Mouse (Mus musculus) kidney, embryonic 16.5 days (tissue): Measurements from ENCODE around the gene Dlx4. TPM values are rescaled to one million over a fixed set of nuclear protein-coding genes. Genes with fewer than 3 reads are reported as not detected.
A peak's percentile ranks its signal among the peaks of the same experiment; 100 is the strongest.

Experiments
- ATAC-seq: fragments of 200-750 bp; cut with Nextera tagmentation; 2 replicates; pipeline ENCODE4 v1.8.0; 2017; ENCODE audit warnings: moderate TSS enrichment; ENCODE audit not compliant: low FRiP score, low TSS enrichment
- H3K27ac ChIP-seq: fragments of 300-500 bp; sonication (generic); 2 replicates; pipeline ENCODE4 v1.5.1; 2014; ENCODE audit warnings: low read length
- H3K27me3 ChIP-seq: fragments of 300-500 bp; sonication (generic); 2 replicates; pipeline ENCODE4 v1.6.1; 2014; ENCODE audit warnings: low read length, control low read depth, mixed read lengths; ENCODE audit not compliant: insufficient read depth
- H3K36me3 ChIP-seq: fragments of 300-500 bp; sonication (generic); 2 replicates; pipeline ENCODE4 v1.6.1; 2014; ENCODE audit warnings: low read length, control low read depth, mixed read lengths; ENCODE audit not compliant: insufficient read depth
- H3K4me1 ChIP-seq: fragments of 300-500 bp; sonication (generic); 2 replicates; pipeline ENCODE4 v1.6.1; 2014; ENCODE audit warnings: low read length, control low read depth, mixed read lengths; ENCODE audit not compliant: insufficient read depth
- H3K4me2 ChIP-seq: fragments of 300-500 bp; sonication (generic); replicated peaks from 2 replicates; pipeline ENCODE4 v1.6.1; 2014; ENCODE audit warnings: low read depth, low read length
- H3K4me3 ChIP-seq: fragments of 300-500 bp; sonication (generic); 2 replicates; pipeline ENCODE4 v1.5.1; 2014; ENCODE audit warnings: mild to moderate bottlenecking, low read length
- H3K9ac ChIP-seq: fragments of 300-500 bp; sonication (generic); replicated peaks from 2 replicates; pipeline ENCODE4 v1.6.1; 2014; ENCODE audit warnings: low read length
- H3K9me3 ChIP-seq: fragments of 300-500 bp; sonication (generic); 2 replicates; pipeline ENCODE4 v1.6.1; 2016; ENCODE audit warnings: low read length, control low read depth
- WGBS: fragments of 180-500 bp; shearing (Covaris S2); extraction: QIAGEN DNeasy Blood & Tissue Kit; methylation state at CpG from one replicate; pipeline ENCODE4 v1.1.7; 2014; 5-methylcytosine and 5-hydroxymethylcytosine counted together
- polyA plus RNA-seq: library from polyadenylated mRNA; unstranded; fragments of >200 nt; fragmentation: Nextera tagmentation; extraction: Ambion mirVana; gene quantifications from 2 replicates; pipeline ENCODE4 v1.2.1, GENCODE M21; 2015

Dlx4 gene
- polyA plus RNA-seq, 1 experiment from 2014 or later, result not detected

- Histone ChIP-seq H3K9ac (no peak overlapping the region), H3K27ac (no peak overlapping the region), H3K4me1 (peaks cover 27% of the 10 kb centered on the region), H3K4me3 (no peak overlapping the region), H3K9me3 (no peaks in the 10 kb centered on the region), H3K27me3 (no peaks in the 10 kb centered on the region), H3K36me3 (no peaks in the 10 kb centered on the region), H3K4me2 (no peak overlapping the region)
- ATAC-seq, result no peak
- WGBS, result 71% methylated on average over 2 of the region's 2 CpGs
Measured at GRCm38 (mm10) chr11:95109000-95109399, 37.1 kb downstream of the Dlx4 start.

GRCm38 (mm10) chr11:95106440-95107236 is 39.4 kb downstream of the Dlx4 start:
- H3K36me3 ChIP-seq, result no peaks in the 10 kb centered on the region
- peaks cover 33% of the 10 kb centered on the region for H3K4me1 ChIP-seq
- H3K9me3 ChIP-seq, result peaks cover 6% of the 10 kb centered on the region; the same call in 1 of the 2 replicates
- peak; percentile 25; the same call in 1 of the 2 replicates for ATAC-seq
- H3K4me3 ChIP-seq, result no peak overlapping the region
- H3K27me3 ChIP-seq, result no peaks in the 10 kb centered on the region
- H3K9ac ChIP-seq, result no peak overlapping the region
- 40% methylated on average over 23 of the region's 23 CpGs for WGBS
- no peak overlapping the region for H3K4me2 ChIP-seq
- H3K27ac ChIP-seq, result peak overlapping the region; percentile 17; the same call in 1 of the 2 replicates

DNA sequence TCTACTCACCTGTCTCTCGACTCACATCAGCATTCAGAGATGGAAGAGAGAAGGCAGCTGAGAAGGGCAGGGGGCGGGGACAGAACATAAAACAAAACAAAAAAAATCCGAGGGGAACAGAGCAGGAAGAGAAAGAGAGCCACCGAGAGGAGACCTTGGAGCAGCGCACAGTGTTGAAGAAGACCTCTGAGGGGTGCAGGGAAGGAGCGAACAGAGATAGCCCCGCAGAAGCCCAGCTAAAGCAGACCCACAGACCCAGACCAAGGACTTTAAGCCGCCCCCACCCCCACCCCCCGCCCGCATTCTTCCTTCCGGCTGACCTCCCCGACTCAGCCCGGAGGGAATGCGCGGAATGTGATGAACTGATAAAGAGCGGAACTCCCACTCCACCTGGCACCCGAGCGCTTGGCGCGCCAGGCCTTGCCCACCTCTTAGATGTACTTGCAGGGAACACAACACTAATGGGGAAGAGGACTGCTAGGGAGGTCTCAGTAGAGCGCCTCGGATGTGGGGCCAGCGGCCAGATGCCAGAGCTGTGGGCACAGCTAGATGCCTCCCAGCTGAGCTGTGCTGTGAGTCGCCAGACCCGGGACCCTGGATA is 40.7 kb downstream of the Dlx4 start:
- Histone ChIP-seq H3K9me3 (peaks cover 6% of the 10 kb centered on the region; the same call in 1 of the 2 replicates), H3K27me3 (no peaks in the 10 kb centered on the region), H3K9ac (peak overlapping the region; percentile 55), H3K4me1 (peaks cover 46% of the 10 kb centered on the region), H3K36me3 (no peaks in the 10 kb centered on the region), H3K27ac (peak overlapping the region; percentile 80; the same call in 1 of the 2 replicates), H3K4me3 (peak overlapping the region; percentile 30), H3K4me2 (peak overlapping the region; percentile 56)
- 2% methylated on average over 25 of the region's 25 CpGs for WGBS
- ATAC-seq, result peak; percentile 64

- Histone ChIP-seq H3K9me3 (peaks cover 6% of the 10 kb centered on the region; the same call in 1 of the 2 replicates), H3K4me1 (peaks cover 47% of the 10 kb centered on the region), H3K36me3 (no peaks in the 10 kb centered on the region), H3K27me3 (no peaks in the 10 kb centered on the region), H3K27ac (0 out of 2 replicates have a peak overlapping the region, but pooled peaks have one; percentile 3), H3K9ac (0 out of 2 replicates have a peak overlapping the region, but pooled peaks have one; percentile 32), H3K4me3 (no peak overlapping the region), H3K4me2 (peak overlapping the region; percentile 56; the same call in 1 of the 2 replicates)
- ATAC-seq, result no peak
- WGBS, result 34% methylated on average over 6 of the region's 6 CpGs
Measured at GRCm38 (mm10) chr11:95104266-95104665, 41.8 kb downstream of the Dlx4 start.

GRCm38 (mm10) chr11:95102161-95102904 is 43.7 kb downstream of the Dlx4 start:
- WGBS, result 91% methylated on average over 19 of the region's 19 CpGs

DNA sequence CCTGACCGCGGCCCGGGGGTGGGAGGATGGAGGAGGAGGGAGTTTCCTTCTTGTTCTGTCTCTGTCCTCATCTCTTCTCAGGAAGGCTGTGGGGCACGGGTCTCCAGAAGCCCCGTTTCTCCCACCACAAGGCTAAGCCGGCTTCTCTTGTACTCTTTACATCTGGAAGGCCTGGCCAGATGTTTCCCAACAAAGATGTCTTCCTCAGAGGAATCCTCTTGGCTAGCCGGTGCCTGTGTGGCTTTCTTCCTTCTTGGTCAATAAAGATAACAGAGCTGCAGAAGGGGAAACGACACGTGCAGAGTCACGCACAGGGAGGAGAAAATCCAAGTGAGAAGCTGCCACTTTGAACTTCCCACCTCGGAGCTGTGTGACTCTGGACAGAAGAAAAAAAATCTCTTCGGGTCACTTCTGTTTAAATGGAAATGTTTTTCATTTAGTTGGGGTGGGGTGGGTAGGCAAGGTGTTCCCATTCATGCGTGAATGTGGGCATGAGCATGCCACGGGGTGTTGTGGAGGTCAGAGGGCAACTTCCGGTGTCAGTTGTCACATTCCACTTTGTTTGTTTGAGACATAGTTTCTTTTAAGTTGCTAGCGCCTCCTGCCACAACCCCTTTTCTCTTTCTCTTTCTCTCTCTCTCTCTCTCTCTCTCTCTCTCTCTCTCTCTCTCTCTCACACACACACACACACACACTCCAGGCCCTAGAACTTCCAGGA is 44.8 kb downstream of the Dlx4 start:
- no peak overlapping the region for H3K4me2 ChIP-seq
- H3K4me1 ChIP-seq, result peaks cover 68% of the 10 kb centered on the region
- H3K9me3 ChIP-seq, result peaks cover 6% of the 10 kb centered on the region; the same call in 1 of the 2 replicates
- no peak overlapping the region for H3K9ac ChIP-seq
- H3K27me3 ChIP-seq, result no peaks in the 10 kb centered on the region
- H3K36me3 ChIP-seq, result no peaks in the 10 kb centered on the region
- H3K4me3 ChIP-seq, result no peak overlapping the region
- no peak for ATAC-seq
- WGBS, result 13% methylated on average over 16 of the region's 16 CpGs
- peak overlapping the region; percentile 35 for H3K27ac ChIP-seq

More at GRCm38 (mm10) chr11:95102161-95102904, 43.7 kb downstream of the Dlx4 start:
- H3K4me1 ChIP-seq, result peaks cover 63% of the 10 kb centered on the region
- H3K9ac ChIP-seq, result no peak overlapping the region
- no peak for ATAC-seq
- H3K36me3 ChIP-seq, result no peaks in the 10 kb centered on the region
- H3K4me2 ChIP-seq, result no peak overlapping the region
- H3K4me3 ChIP-seq, result no peak overlapping the region
- H3K27ac ChIP-seq, result no peak overlapping the region
- H3K9me3 ChIP-seq, result peaks cover 6% of the 10 kb centered on the region; the same call in 1 of the 2 replicates
- H3K27me3 ChIP-seq, result no peaks in the 10 kb centered on the region

DNA sequence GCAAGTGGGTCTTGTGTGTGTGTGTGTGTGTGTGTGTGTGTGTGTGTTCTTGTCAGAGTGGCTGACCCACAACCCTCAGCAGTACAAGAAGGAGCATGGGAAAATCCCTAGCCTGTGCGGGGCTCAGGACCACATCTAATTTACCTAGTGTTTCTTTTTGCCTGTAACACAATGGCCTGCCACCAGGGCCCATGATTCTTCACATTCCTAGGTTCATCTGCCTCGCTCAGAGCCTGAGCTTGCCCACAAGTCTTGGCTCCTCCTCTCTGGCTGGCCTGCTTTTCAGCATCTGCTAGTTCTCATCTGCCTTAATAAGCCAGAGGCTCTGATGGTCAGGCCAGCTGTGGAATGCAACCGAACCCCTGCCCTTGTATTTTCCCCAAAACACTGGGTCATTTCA is 45.7 kb downstream of the Dlx4 start:
- Histone ChIP-seq H3K4me3 (no peak overlapping the region), H3K27me3 (no peaks in the 10 kb centered on the region), H3K9me3 (peaks cover 6% of the 10 kb centered on the region; the same call in 1 of the 2 replicates), H3K9ac (no peak overlapping the region), H3K36me3 (no peaks in the 10 kb centered on the region), H3K4me1 (peaks cover 61% of the 10 kb centered on the region), H3K4me2 (no peak overlapping the region), H3K27ac (peak overlapping the region; percentile 35; the same call in 1 of the 2 replicates)
- 55% methylated on average over 3 of the region's 3 CpGs for WGBS
- ATAC-seq, result 0 out of 2 replicates have a peak, but pooled peaks have one; percentile 3

- H3K4me2 ChIP-seq, result no peak overlapping the region
- WGBS, result 71% methylated on average over 5 of the region's 5 CpGs
- no peak overlapping the region for H3K27ac ChIP-seq
- H3K4me3 ChIP-seq, result no peak overlapping the region
- peaks cover 6% of the 10 kb centered on the region; the same call in 1 of the 2 replicates for H3K9me3 ChIP-seq
- H3K27me3 ChIP-seq, result no peaks in the 10 kb centered on the region
- no peaks in the 10 kb centered on the region for H3K36me3 ChIP-seq
- peaks cover 44% of the 10 kb centered on the region for H3K4me1 ChIP-seq
- no peak overlapping the region for H3K9ac ChIP-seq
- ATAC-seq, result no peak
Measured at GRCm38 (mm10) chr11:95098346-95099095, 47.5 kb downstream of the Dlx4 start.
